Mouse (Mus musculus) lung, postnatal 14 days (tissue): ENCODE data around the gene Vmn2r84.
"Not testable (repeated sequence)": the region's sequence is repeated elsewhere in the genome, so short reads cannot be mapped to it uniquely, and the experiment has no call there.

ENCODE experiments used
- DNase-seq: peaks from one replicate; pipeline ENCODE4 v3.0.0; 2021

Gene Vmn2r84

DNA sequence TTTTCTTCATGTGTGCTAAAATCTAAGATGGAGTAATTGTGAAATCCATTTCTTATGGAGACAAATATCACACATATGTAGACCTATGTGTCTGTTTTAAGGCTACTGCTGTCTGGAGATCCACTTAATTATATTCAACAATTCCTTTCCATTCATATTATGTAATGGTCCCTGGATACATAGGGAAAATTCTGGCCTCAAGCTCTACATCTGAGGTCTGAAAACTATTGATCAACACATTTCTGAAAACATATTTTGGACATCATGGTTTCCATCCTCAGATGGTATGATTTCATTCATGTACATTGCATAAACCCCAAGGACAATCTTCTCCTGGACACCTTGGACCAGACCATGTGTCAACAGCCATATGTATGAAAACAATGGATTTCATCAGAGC, at the start of gene Vmn2r84:
Gene Vmn2r84 (minus strand): TSS at position 101 of the 400 bp plus-strand sequence.
- DNase-seq = no peak

DNA sequence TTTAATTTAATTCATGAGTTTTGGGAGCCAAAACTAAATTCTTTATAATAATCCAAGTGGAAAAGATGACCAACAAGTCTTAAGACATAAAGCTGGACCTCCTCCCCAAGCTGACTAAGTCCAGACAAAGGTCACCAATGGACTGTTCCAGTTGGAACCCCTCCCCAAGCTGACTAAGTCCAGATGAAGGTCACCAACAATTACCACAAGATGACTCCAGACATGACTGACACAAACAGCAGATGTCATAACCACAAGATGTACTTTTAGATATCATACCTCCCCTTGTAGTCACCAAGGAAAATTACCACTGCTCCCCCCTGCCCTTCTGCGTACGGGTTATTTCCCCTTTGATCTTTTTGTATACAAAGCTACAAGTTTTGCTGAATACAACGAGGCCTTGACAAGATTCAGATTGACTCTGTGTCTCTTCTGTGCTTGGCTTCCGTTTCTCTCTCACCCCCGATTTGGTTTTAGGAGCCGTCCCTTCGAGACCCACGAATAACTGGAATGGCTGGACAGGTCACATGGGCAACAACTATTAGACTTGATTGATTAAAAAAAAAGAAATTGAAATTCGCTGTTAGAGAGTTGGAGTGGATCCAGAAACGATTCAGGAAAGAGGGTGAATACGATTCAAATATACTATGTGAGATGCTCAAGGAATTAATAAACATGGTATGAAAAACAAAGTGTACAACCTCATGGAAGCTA, 40.2 kb upstream of the Vmn2r84 start:
- DNase-seq = not testable (repeated sequence)

DNA sequence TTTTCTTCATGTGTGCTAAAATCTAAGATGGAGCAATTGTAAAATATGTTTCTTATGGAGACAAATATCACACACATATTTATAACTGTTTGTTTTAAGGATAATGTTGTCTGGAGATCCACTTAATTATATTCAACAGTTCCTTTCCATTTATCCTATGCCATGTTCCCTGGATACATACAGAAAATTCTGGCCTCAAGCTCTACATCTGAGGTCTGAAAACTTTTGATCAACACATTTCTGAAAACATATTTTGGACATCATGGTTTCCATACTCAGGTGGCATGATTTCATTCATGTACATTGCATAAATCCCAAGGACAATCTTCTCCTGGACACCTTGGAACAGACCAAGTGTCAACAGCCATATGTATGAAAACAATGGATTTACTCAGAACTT, 35.5 kb upstream of the Vmn2r84 start, which contains the start of gene Vmn2r85:
Gene Vmn2r85 (minus strand): TSS at position 101 of the 400 bp plus-strand sequence.
- not testable (repeated sequence) for DNase-seq

- not testable (repeated sequence) for DNase-seq
These were observed 28.2 kb upstream of the Vmn2r84 start for GRCm38 (mm10) chr10:130422368-130422767.

DNA sequence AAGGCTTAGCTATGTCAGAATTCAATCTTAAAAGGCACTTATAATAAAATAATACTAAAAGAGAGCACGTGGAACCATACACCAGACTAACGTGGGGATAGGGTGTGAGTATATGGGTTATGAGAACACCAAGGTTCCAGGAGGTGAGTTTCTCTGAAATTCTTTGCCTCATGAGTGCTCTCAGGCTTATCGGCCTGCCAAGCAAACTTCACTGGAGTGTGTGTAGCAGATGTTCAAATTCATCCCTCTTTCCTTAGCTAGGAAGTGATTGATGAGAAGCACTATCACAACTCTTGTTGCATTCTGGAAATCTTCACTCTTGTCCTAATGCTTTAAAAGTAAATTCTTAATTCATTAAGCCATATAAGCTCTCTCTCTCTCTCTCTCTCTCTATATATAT, 26.3 kb upstream of the Vmn2r84 start:
- DNase-seq = no peak

GRCm38 (mm10) chr10:130419954-130420353, 25.8 kb upstream of the Vmn2r84 start:
- DNase-seq = not testable (repeated sequence)

- not testable (repeated sequence) for DNase-seq
These were observed 22.2 kb upstream of the Vmn2r84 start for GRCm38 (mm10) chr10:130416352-130416751.

DNA sequence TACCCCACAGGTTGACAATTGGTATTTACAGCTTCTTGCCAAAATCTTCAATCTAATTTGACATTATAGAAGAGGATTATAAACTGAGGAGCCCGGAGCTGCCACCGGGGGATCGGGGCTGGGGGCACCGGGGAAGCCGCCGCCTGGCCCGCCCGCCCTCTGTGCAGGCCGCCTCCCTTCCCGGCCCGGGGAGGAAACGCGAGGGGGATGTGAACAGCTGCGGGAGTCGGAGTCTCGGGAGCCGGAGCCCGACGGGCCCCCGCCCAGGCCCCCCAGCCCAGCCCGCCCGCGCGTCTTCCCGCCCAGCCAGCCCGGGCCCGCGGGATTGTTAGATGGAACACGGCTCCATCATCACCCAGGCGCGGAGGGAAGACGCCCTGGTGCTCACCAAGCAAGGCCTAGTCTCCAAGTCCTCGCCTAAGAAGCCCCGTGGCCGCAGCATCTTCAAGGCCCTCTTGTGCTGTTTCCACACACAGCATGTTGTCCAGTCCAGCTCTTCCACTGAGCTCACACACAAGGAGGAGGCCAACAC, 18.1 kb upstream of the Vmn2r84 start:
- DNase-seq = not testable (repeated sequence)

DNA sequence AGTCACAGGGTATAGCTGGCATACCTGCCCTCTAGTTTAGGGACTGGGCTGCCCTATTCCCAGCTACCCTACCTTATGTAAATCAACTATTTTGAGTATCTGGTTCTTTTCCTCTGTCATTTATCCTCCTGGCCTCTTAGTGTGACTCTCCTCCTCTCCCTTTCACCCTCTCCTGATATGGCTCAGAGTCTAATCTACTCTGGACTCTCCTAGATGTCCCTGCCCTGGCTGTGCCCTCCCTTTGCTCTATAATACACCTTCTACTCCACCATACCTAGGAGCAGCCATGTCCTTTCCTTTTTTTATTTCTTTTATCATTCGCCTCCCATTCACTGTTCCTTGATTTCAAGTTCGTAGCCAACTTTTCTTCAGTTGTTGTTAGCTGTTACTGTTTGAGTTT, 19.0 kb downstream of the Vmn2r84 start:
- DNase-seq = no peak

DNA sequence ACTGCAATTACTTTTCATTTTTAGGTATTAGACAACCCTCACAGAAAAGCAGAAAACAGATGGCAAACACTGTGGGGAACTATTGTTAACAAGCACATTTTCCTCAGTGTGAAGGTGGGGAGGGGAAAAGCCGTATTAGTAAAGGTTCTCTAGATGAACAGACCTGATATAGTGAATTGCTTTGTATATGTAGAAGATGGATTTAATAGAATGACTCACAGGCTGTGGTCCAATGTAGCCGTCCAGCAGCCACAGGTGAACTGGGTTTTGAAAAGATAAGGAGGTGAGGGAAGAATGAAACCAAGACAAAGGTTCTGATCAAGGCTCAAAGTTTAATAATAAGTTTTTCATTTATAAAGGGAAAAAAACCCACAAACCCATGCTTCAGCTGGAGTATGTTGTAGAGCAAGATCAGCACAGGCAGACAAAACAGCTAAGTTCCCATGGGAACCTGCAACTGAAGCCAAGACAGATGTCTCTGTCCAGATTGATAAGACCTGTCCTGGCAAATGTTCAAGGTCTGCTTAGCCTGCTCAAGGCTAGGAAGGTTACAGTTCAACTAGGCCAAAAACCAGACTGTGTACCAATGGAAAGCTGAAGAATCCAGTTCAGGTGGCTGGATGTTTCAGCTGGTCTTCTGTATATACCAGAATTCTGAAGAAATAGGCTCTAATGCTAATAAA, 21.5 kb downstream of the Vmn2r84 start:
- no peak for DNase-seq

GRCm38 (mm10) chr10:130371644-130372043, 22.5 kb downstream of the Vmn2r84 start:
- no peak for DNase-seq

GRCm38 (mm10) chr10:130370005-130370682, 24.0 kb downstream of the Vmn2r84 start:
- DNase-seq = no peak

- no peak for DNase-seq
These were observed 25.7 kb downstream of the Vmn2r84 start for GRCm38 (mm10) chr10:130368384-130368783.

DNA sequence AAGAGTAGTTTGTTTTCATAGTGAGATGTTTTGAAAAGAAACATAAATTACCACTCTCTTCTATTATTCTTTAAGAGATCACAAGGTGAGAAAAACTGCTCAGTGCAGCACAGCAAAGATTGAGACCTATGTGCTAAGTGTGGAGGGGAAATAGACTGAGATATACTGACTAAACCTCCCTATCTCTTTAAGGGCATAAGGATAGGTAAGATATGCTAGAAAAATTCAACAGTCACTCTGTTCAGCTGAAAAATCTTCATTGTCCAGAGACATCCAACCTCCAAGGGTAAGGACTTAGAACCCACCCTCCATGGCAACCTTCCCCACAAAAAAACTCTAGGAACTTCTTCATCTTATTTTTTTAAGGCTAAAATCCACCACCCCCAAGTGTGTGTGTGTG, 29.4 kb downstream of the Vmn2r84 start:
- no peak for DNase-seq

- DNase-seq = no peak
These were observed 30.5 kb downstream of the Vmn2r84 start for GRCm38 (mm10) chr10:130363438-130364164.

DNA sequence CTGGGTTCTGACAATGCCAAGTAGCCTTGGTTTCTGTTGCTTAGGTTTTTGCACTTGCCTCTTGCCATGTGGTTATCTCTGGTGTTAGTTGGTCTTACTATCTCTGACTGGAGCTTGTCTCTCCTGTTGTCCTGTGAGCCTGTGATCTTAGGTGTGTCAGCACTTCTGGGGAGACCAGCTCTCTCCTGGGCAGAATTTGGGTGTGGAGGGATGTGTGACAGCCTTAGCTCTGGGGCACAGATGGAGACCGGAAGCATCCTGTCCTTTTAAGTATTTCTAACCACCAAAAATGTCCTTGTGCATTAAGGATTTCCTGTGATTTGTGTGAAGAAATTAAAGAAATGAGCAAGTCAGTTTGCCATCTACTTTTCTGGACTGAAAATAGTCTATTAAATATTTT, 50.1 kb downstream of the Vmn2r84 start:
- no peak for DNase-seq

DNA sequence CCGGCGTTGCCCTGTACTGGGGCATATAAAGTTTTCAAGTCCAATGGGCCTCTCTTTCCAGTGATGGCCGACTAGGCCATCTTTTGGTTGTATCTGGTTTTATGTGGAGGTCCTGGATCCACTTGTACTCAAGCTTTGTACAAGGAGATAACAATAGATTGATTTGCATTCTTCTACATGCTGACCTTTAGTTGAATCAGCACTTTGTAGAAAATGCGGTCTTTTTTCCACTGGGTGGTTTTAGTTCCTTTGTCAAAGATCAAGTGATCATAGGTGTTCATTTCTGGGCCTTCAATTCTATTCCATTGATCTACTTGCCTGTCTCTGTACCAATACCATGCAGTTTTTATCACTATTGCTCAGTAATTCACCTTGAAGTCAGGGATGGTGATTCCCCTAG, 54.1 kb downstream of the Vmn2r84 start:
- DNase-seq = not testable (repeated sequence)

- DNase-seq = no peak
These were observed 56.6 kb downstream of the Vmn2r84 start for GRCm38 (mm10) chr10:130337581-130337980.

- no peak for DNase-seq
These were observed 57.7 kb downstream of the Vmn2r84 start for GRCm38 (mm10) chr10:130336385-130336784.

- DNase-seq = no peak
These were observed 63.4 kb downstream of the Vmn2r84 start for GRCm38 (mm10) chr10:130330711-130331110.
